Mouse (Mus musculus) hindbrain, postnatal 0 days (tissue): ENCODE results near the gene Obscn. TPM values are rescaled to one million over a fixed set of nuclear protein-coding genes. Genes with fewer than 3 reads are reported as not detected.

Experiments used
- ATAC-seq: fragments of 200-750 bp; cut with Nextera tagmentation; 2 replicates; pipeline ENCODE4 v1.8.0; 2017; ENCODE audit warnings: mild to moderate bottlenecking, moderate TSS enrichment, moderate library complexity
- DNase-seq: peaks from one replicate; pipeline ENCODE4 v3.0.0-alpha.2; 2015; ENCODE audit warnings: low spot score
- H3K27ac ChIP-seq: fragments of 300-500 bp; sonication (generic); 2 replicates; pipeline ENCODE4 v1.5.1; 2014; ENCODE audit warnings: mild to moderate bottlenecking
- H3K27me3 ChIP-seq: fragments of 300-500 bp; sonication (generic); 2 replicates; pipeline ENCODE4 v1.6.1; 2014; ENCODE audit warnings: low read length, mixed read lengths; ENCODE audit not compliant: insufficient read depth
- H3K36me3 ChIP-seq: fragments of 300-500 bp; sonication (generic); 2 replicates; pipeline ENCODE4 v1.6.1; 2014; ENCODE audit warnings: low read length, mixed read lengths; ENCODE audit not compliant: insufficient read depth
- H3K4me1 ChIP-seq: fragments of 300-500 bp; sonication (generic); 2 replicates; pipeline ENCODE4 v1.6.1; 2014; ENCODE audit warnings: antibody characterized with exemption, low read length, mixed read lengths; ENCODE audit not compliant: insufficient read depth
- H3K4me2 ChIP-seq: fragments of 300-500 bp; sonication (generic); 2 replicates; pipeline ENCODE4 v1.6.1; 2014; ENCODE audit warnings: low read depth, mild to moderate bottlenecking, low read length, moderate library complexity, mixed read lengths
- H3K4me3 ChIP-seq: fragments of 300-500 bp; sonication (generic); 2 replicates; pipeline ENCODE4 v1.5.1; 2014; ENCODE audit warnings: low read length
- H3K9ac ChIP-seq: fragments of 300-500 bp; sonication (generic); replicated peaks from 2 replicates; pipeline ENCODE4 v1.6.1; 2014; ENCODE audit warnings: mild to moderate bottlenecking, low read length, moderate library complexity, mixed read lengths
- H3K9me3 ChIP-seq: fragments of 300-500 bp; sonication (generic); 2 replicates; pipeline ENCODE4 v1.6.1; 2016; ENCODE audit warnings: low read length, mixed read lengths
- CTCF ChIP-seq: IDR thresholded peaks from 2 replicates; pipeline ENCODE4 v1.5.1; 2016; ENCODE audit warnings: antibody characterized with exemption, control low read depth, low read depth
- WGBS: fragments of 180-500 bp; shearing (Covaris S2); extraction: QIAGEN DNeasy Blood & Tissue Kit; methylation state at CpG from one replicate; pipeline ENCODE4 v1.1.7; 2014; 5-methylcytosine and 5-hydroxymethylcytosine counted together
- polyA plus RNA-seq: library from polyadenylated mRNA; unstranded; fragments of >200 nt; fragmentation: Nextera tagmentation; extraction: Ambion mirVana; gene quantifications from 2 replicates; pipeline ENCODE4 v1.2.1, GENCODE M21; 2015
- total RNA-seq: library from RNA; depleted of rRNA; stranded (reverse); fragments of >200 nt; gene quantifications from 2 replicates; pipeline ENCODE4 v1.2.3, GENCODE M21; 2014

The Obscn gene
- total and polyA plus RNA-seq, 2 experiments from 2014 or later, result 0.41 to 2.8 TPM

- Histone ChIP-seq H3K4me2 (no peak overlapping the region), H3K27ac (no peak overlapping the region), H3K27me3 (no peaks in the 10 kb centered on the region), H3K9ac (no peak overlapping the region), H3K9me3 (no peaks in the 10 kb centered on the region), H3K36me3 (no peaks in the 10 kb centered on the region), H3K4me1 (no peaks in the 10 kb centered on the region), H3K4me3 (no peak overlapping the region)
- TF ChIP-seq CTCF, result no peak
- ATAC-seq, result no peak
- WGBS, result 87% methylated on average over 7 of the region's 7 CpGs
- no peak for DNase-seq
These were observed 167.7 kb downstream of the Obscn start for GRCm38 (mm10) chr11:58968551-58968950.

GRCm38 (mm10) chr11:58967346-58967745 lies 168.9 kb downstream of the Obscn start:
- Histone ChIP-seq H3K4me1 (no peaks in the 10 kb centered on the region), H3K27me3 (no peaks in the 10 kb centered on the region), H3K9ac (no peak overlapping the region), H3K36me3 (no peaks in the 10 kb centered on the region), H3K27ac (no peak overlapping the region), H3K4me2 (no peak overlapping the region), H3K9me3 (no peaks in the 10 kb centered on the region), H3K4me3 (no peak overlapping the region)
- DNase-seq (peak; percentile 57), ATAC-seq (no peak)
- peak; percentile 72 for TF ChIP-seq CTCF
- WGBS, result 97% methylated on average over 1 of the region's 1 CpGs

- DNase-seq (no peak), ATAC-seq (no peak)
- no peaks in the 10 kb centered on the region for H3K4me1 ChIP-seq
- TF ChIP-seq CTCF, result no peak
- H3K27ac ChIP-seq, result no peak overlapping the region
- H3K4me2 ChIP-seq, result no peak overlapping the region
- no peaks in the 10 kb centered on the region for H3K9me3 ChIP-seq
- no peaks in the 10 kb centered on the region for H3K36me3 ChIP-seq
- no peaks in the 10 kb centered on the region for H3K27me3 ChIP-seq
- no peak overlapping the region for H3K4me3 ChIP-seq
- 45% methylated on average over 12 of the region's 12 CpGs for WGBS
- no peak overlapping the region for H3K9ac ChIP-seq
These were observed 171.0 kb downstream of the Obscn start for GRCm38 (mm10) chr11:58965001-58965760.

GRCm38 (mm10) chr11:58964216-58964615 lies 172.0 kb downstream of the Obscn start:
- no peak for DNase-seq
- H3K9me3 ChIP-seq, result no peaks in the 10 kb centered on the region
- H3K4me3 ChIP-seq, result no peak overlapping the region
- no peak for ATAC-seq
- no peaks in the 10 kb centered on the region for H3K36me3 ChIP-seq
- H3K4me2 ChIP-seq, result no peak overlapping the region
- H3K9ac ChIP-seq, result no peak overlapping the region
- 0 out of 2 replicates have a peak, but pooled peaks cover 3% of the 10 kb centered on the region for H3K4me1 ChIP-seq
- no peaks in the 10 kb centered on the region for H3K27me3 ChIP-seq
- TF ChIP-seq CTCF, result no peak
- 87% methylated on average over 7 of the region's 7 CpGs for WGBS
- H3K27ac ChIP-seq, result no peak overlapping the region

GRCm38 (mm10) chr11:58963543-58963942 lies 172.7 kb downstream of the Obscn start:
- no peak for DNase-seq
- 37% methylated on average over 17 of the region's 17 CpGs for WGBS
- no peak for ATAC-seq

GRCm38 (mm10) chr11:58961364-58962177 lies 174.6 kb downstream of the Obscn start:
- no peak for ATAC-seq
- TF ChIP-seq CTCF, result no peak
- peak; percentile 47 for DNase-seq
- no peak overlapping the region for H3K4me2 ChIP-seq
- H3K4me1 ChIP-seq, result peaks cover 15% of the 10 kb centered on the region
- H3K9ac ChIP-seq, result no peak overlapping the region
- H3K9me3 ChIP-seq, result no peaks in the 10 kb centered on the region
- no peaks in the 10 kb centered on the region for H3K36me3 ChIP-seq
- H3K4me3 ChIP-seq, result no peak overlapping the region
- no peaks in the 10 kb centered on the region for H3K27me3 ChIP-seq
- no peak overlapping the region for H3K27ac ChIP-seq
- 68% methylated on average over 48 of the region's 50 CpGs for WGBS

More at GRCm38 (mm10) chr11:58963543-58963942, 172.7 kb downstream of the Obscn start:
- H3K27ac ChIP-seq, result no peak overlapping the region
- H3K36me3 ChIP-seq, result no peaks in the 10 kb centered on the region
- no peak overlapping the region; the same call in 1 of the 2 replicates for H3K9ac ChIP-seq
- TF ChIP-seq CTCF, result no peak
- H3K27me3 ChIP-seq, result no peaks in the 10 kb centered on the region
- no peak overlapping the region for H3K4me3 ChIP-seq
- no peaks in the 10 kb centered on the region for H3K9me3 ChIP-seq
- H3K4me1 ChIP-seq, result 0 out of 2 replicates have a peak, but pooled peaks cover 3% of the 10 kb centered on the region
- H3K4me2 ChIP-seq, result no peak overlapping the region
